Mouse (Mus musculus): ENCODE results near the gene Xirp1. TPM values are rescaled to one million over a fixed set of nuclear protein-coding genes. Genes with fewer than 3 reads are reported as not detected.

Xirp1 gene
- polyA plus RNA-seq, 1 experiment from 2014 or later: not detected

GRCm38 (mm10) chr9:119980770-119981182 lies 42.6 kb downstream of the Xirp1 start:
- no peak overlapping the region; the same call in 1 of the 2 replicates for H3K9ac ChIP-seq (replicated peaks; ENCODE audit: low read length)
- no peak overlapping the region for H3K4me3 ChIP-seq (replicated peaks; ENCODE audit: low read depth, low read length)
- no peaks in the 10 kb centered on the region for H3K36me3 ChIP-seq (ENCODE audit: control insufficient read depth, insufficient read depth, low read length)
- WGBS: 8% methylated on average over 4 of the region's 4 CpGs
- H3K27me3 ChIP-seq (ENCODE audit: control insufficient read depth, insufficient read depth, low read length): peaks cover 21% of the 10 kb centered on the region
- DNase-seq: no peak
- peak overlapping the region; percentile 84; the same call in 1 of the 2 replicates for H3K4me2 ChIP-seq (ENCODE audit: low read length)
- ATAC-seq (ENCODE audit: low FRiP score, low TSS enrichment): no peak
- peaks cover 32% of the 10 kb centered on the region for H3K4me1 ChIP-seq (ENCODE audit: control insufficient read depth, insufficient read depth, low read length)
- no peaks in the 10 kb centered on the region for H3K9me3 ChIP-seq (ENCODE audit: control insufficient read depth, low read length)
- no peak overlapping the region for H3K27ac ChIP-seq (replicated peaks; ENCODE audit: low read depth, low read length)

GRCm38 (mm10) chr9:119979749-119980148 lies 43.6 kb downstream of the Xirp1 start:
- no peak overlapping the region for H3K4me3 ChIP-seq (replicated peaks; ENCODE audit: low read depth, low read length)
- peaks cover 32% of the 10 kb centered on the region for H3K4me1 ChIP-seq (ENCODE audit: control insufficient read depth, insufficient read depth, low read length)
- H3K27me3 ChIP-seq (ENCODE audit: control insufficient read depth, insufficient read depth, low read length): peaks cover 21% of the 10 kb centered on the region
- H3K27ac ChIP-seq (replicated peaks; ENCODE audit: low read depth, low read length): no peak overlapping the region
- no peak overlapping the region for H3K9ac ChIP-seq (replicated peaks; ENCODE audit: low read length)
- no peaks in the 10 kb centered on the region for H3K36me3 ChIP-seq (ENCODE audit: control insufficient read depth, insufficient read depth, low read length)
- no peaks in the 10 kb centered on the region for H3K9me3 ChIP-seq (ENCODE audit: control insufficient read depth, low read length)
- ATAC-seq (ENCODE audit: low FRiP score, low TSS enrichment) (no peak), DNase-seq (no peak)
- no peak overlapping the region for H3K4me2 ChIP-seq (ENCODE audit: low read length)
- WGBS: 46% methylated on average over 2 of the region's 2 CpGs

- no peak overlapping the region for H3K9ac ChIP-seq (replicated peaks; ENCODE audit: low read length)
- WGBS: 87% methylated on average over 6 of the region's 6 CpGs
- DNase-seq (no peak), ATAC-seq (ENCODE audit: low FRiP score, low TSS enrichment) (no peak)
- no peak overlapping the region for H3K27ac ChIP-seq (replicated peaks; ENCODE audit: low read depth, low read length)
- no peak overlapping the region for H3K4me2 ChIP-seq (ENCODE audit: low read length)
- no peaks in the 10 kb centered on the region for H3K36me3 ChIP-seq (ENCODE audit: control insufficient read depth, insufficient read depth, low read length)
- H3K9me3 ChIP-seq (ENCODE audit: control insufficient read depth, low read length): no peaks in the 10 kb centered on the region
- H3K4me1 ChIP-seq (ENCODE audit: control insufficient read depth, insufficient read depth, low read length): peaks cover 32% of the 10 kb centered on the region
- peaks cover 14% of the 10 kb centered on the region for H3K27me3 ChIP-seq (ENCODE audit: control insufficient read depth, insufficient read depth, low read length)
- H3K4me3 ChIP-seq (replicated peaks; ENCODE audit: low read depth, low read length): no peak overlapping the region
Measured at GRCm38 (mm10) chr9:119978811-119979441, 44.5 kb downstream of the Xirp1 start.

- Histone ChIP-seq H3K27me3 (ENCODE audit: control insufficient read depth, insufficient read depth, low read length) (peaks cover 10% of the 10 kb centered on the region; the same call in 1 of the 2 replicates), H3K36me3 (ENCODE audit: control insufficient read depth, insufficient read depth, low read length) (no peaks in the 10 kb centered on the region), H3K9ac (replicated peaks; ENCODE audit: low read length) (no peak overlapping the region), H3K27ac (replicated peaks; ENCODE audit: low read depth, low read length) (no peak overlapping the region), H3K4me2 (ENCODE audit: low read length) (no peak overlapping the region), H3K9me3 (ENCODE audit: control insufficient read depth, low read length) (no peaks in the 10 kb centered on the region), H3K4me3 (replicated peaks; ENCODE audit: low read depth, low read length) (no peak overlapping the region), H3K4me1 (ENCODE audit: control insufficient read depth, insufficient read depth, low read length) (peaks cover 28% of the 10 kb centered on the region)
- DNase-seq (no peak), ATAC-seq (ENCODE audit: low FRiP score, low TSS enrichment) (no peak)
- WGBS: 50% methylated on average over 9 of the region's 9 CpGs
Measured at GRCm38 (mm10) chr9:119978151-119978810, 45.1 kb downstream of the Xirp1 start.

- peaks cover 3% of the 10 kb centered on the region; the same call in 1 of the 2 replicates for H3K27me3 ChIP-seq (ENCODE audit: control insufficient read depth, insufficient read depth, low read length)
- peaks cover 22% of the 10 kb centered on the region for H3K4me1 ChIP-seq (ENCODE audit: control insufficient read depth, insufficient read depth, low read length)
- no peaks in the 10 kb centered on the region for H3K9me3 ChIP-seq (ENCODE audit: control insufficient read depth, low read length)
- H3K9ac ChIP-seq (replicated peaks; ENCODE audit: low read length): no peak overlapping the region
- no peaks in the 10 kb centered on the region for H3K36me3 ChIP-seq (ENCODE audit: control insufficient read depth, insufficient read depth, low read length)
- H3K4me3 ChIP-seq (replicated peaks; ENCODE audit: low read depth, low read length): no peak overlapping the region
- ATAC-seq (ENCODE audit: low FRiP score, low TSS enrichment) (no peak), DNase-seq (peak; percentile 37)
- H3K4me2 ChIP-seq (ENCODE audit: low read length): no peak overlapping the region
- no peak overlapping the region for H3K27ac ChIP-seq (replicated peaks; ENCODE audit: low read depth, low read length)
- 56% methylated on average over 5 of the region's 5 CpGs for WGBS
Measured at GRCm38 (mm10) chr9:119977557-119978060, 45.8 kb downstream of the Xirp1 start.

- Histone ChIP-seq H3K27me3 (ENCODE audit: control insufficient read depth, insufficient read depth, low read length) (no peaks in the 10 kb centered on the region), H3K27ac (replicated peaks; ENCODE audit: low read depth, low read length) (no peak overlapping the region), H3K9ac (replicated peaks; ENCODE audit: low read length) (no peak overlapping the region), H3K9me3 (ENCODE audit: control insufficient read depth, low read length) (no peaks in the 10 kb centered on the region), H3K36me3 (ENCODE audit: control insufficient read depth, insufficient read depth, low read length) (no peaks in the 10 kb centered on the region), H3K4me3 (replicated peaks; ENCODE audit: low read depth, low read length) (no peak overlapping the region), H3K4me1 (ENCODE audit: control insufficient read depth, insufficient read depth, low read length) (peaks cover 15% of the 10 kb centered on the region), H3K4me2 (ENCODE audit: low read length) (no peak overlapping the region)
- ATAC-seq (ENCODE audit: low FRiP score, low TSS enrichment): no peak
- WGBS: 61% methylated on average over 17 of the region's 17 CpGs
- no peak for DNase-seq
Measured at GRCm38 (mm10) chr9:119976704-119977556, 46.5 kb downstream of the Xirp1 start.

- Histone ChIP-seq H3K9me3 (ENCODE audit: control insufficient read depth, low read length) (no peaks in the 10 kb centered on the region), H3K4me2 (ENCODE audit: low read length) (no peak overlapping the region), H3K4me1 (ENCODE audit: control insufficient read depth, insufficient read depth, low read length) (0 out of 2 replicates have a peak, but pooled peaks cover 10% of the 10 kb centered on the region), H3K27ac (replicated peaks; ENCODE audit: low read depth, low read length) (no peak overlapping the region), H3K4me3 (replicated peaks; ENCODE audit: low read depth, low read length) (no peak overlapping the region), H3K9ac (replicated peaks; ENCODE audit: low read length) (no peak overlapping the region), H3K27me3 (ENCODE audit: control insufficient read depth, insufficient read depth, low read length) (no peaks in the 10 kb centered on the region), H3K36me3 (ENCODE audit: control insufficient read depth, insufficient read depth, low read length) (no peaks in the 10 kb centered on the region)
- ATAC-seq (ENCODE audit: low FRiP score, low TSS enrichment) (no peak), DNase-seq (no peak)
- 93% methylated on average over 4 of the region's 4 CpGs for WGBS
Measured at GRCm38 (mm10) chr9:119975286-119975685, 48.1 kb downstream of the Xirp1 start.

GRCm38 (mm10) chr9:119974609-119975008 lies 48.8 kb downstream of the Xirp1 start:
- H3K9me3 ChIP-seq (ENCODE audit: control insufficient read depth, low read length): no peaks in the 10 kb centered on the region
- no peak overlapping the region for H3K9ac ChIP-seq (replicated peaks; ENCODE audit: low read length)
- no peak for DNase-seq
- no peaks in the 10 kb centered on the region for H3K36me3 ChIP-seq (ENCODE audit: control insufficient read depth, insufficient read depth, low read length)
- no peak overlapping the region for H3K4me2 ChIP-seq (ENCODE audit: low read length)
- no peak for ATAC-seq (ENCODE audit: low FRiP score, low TSS enrichment)
- no peak overlapping the region for H3K4me3 ChIP-seq (replicated peaks; ENCODE audit: low read depth, low read length)
- 80% methylated on average over 5 of the region's 5 CpGs for WGBS
- H3K27me3 ChIP-seq (ENCODE audit: control insufficient read depth, insufficient read depth, low read length): no peaks in the 10 kb centered on the region
- H3K4me1 ChIP-seq (ENCODE audit: control insufficient read depth, insufficient read depth, low read length): 0 out of 2 replicates have a peak, but pooled peaks cover 10% of the 10 kb centered on the region
- no peak overlapping the region for H3K27ac ChIP-seq (replicated peaks; ENCODE audit: low read depth, low read length)
